Comparison of ENCODE assay signal across 28 mouse cellular contexts in the genomic region with DNA sequence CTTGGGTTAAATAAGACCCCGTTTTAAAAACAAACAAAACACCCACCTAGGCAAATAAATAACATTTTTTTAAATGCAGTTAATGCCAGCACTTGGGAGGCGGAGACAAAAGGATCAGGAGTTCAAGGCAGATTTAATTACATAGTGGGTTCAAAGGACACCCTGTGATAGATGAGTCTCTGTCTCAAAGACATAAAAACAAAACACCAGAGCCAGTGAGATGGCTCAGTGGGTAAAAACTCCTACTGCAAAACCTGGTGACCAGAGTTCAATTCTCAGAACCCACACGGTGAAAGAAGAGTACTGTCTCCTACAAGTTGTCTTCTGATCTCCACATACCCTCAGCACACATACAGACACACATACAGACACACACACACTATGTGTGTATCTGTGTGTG. TPM values are rescaled to one million over a fixed set of nuclear protein-coding genes. Genes with fewer than 3 reads are reported as not detected.
"Had no signal": no experiment of that assay in that cellular context is flagged by ENCODE, and none has a peak within 500 bp of the region (broad histone marks: within the 10 kb centered on the region; RNA-seq: fewer than 3 reads in every experiment).

No protein-coding gene starts in this region.

- H3K9ac ChIP-seq: embryonic facial prominence, embryonic 12.5 days; embryonic facial prominence, embryonic 13.5 days; embryonic facial prominence, embryonic 15.5 days; forebrain, embryonic 12.5 days; forebrain, embryonic 13.5 days; forebrain, embryonic 15.5 days; forebrain, postnatal 0 days had no signal

- H3K4me1 ChIP-seq: embryonic facial prominence, embryonic 12.5 days had no signal

- DNase-seq: cerebellum, adult 2 months; cerebellum, adult 8-10 months; cerebellum, adult 9-10 months; cerebellum, adult 9-11 months; cerebellum, postnatal 10 days; cerebellum, postnatal 14 days; cerebellum, postnatal 25 days; cerebellum, postnatal 36 days; embryo, embryonic 11 days; forebrain, postnatal 0 days; gastrocnemius, adult 2 months; gastrocnemius, postnatal 10 days; gastrocnemius, postnatal 14 days; gastrocnemius, postnatal 25 days; gastrocnemius, postnatal 36 days; heart, adult 11 months; heart, adult 18-20 months had no signal

- H3K4me3 ChIP-seq: embryonic facial prominence, embryonic 10.5 days; embryonic facial prominence, embryonic 12.5 days; embryonic facial prominence, embryonic 13.5 days; embryonic facial prominence, embryonic 15.5 days; erythroblast, embryonic 14.5 days; forebrain, embryonic 10.5 days; forebrain, embryonic 12.5 days; forebrain, embryonic 13.5 days; forebrain, embryonic 15.5 days; gastrocnemius, adult 2 months had no signal

- H3K4me2 ChIP-seq: embryonic facial prominence, embryonic 12.5 days; embryonic facial prominence, embryonic 13.5 days; embryonic facial prominence, embryonic 15.5 days; forebrain, embryonic 12.5 days; forebrain, embryonic 13.5 days; forebrain, embryonic 15.5 days had no signal

- H3K9me3 ChIP-seq: embryonic facial prominence, embryonic 10.5 days; embryonic facial prominence, embryonic 13.5 days; embryonic facial prominence, embryonic 15.5 days; forebrain, embryonic 12.5 days; forebrain, embryonic 13.5 days; forebrain, embryonic 15.5 days had no signal

- H3K36me3 ChIP-seq: embryonic facial prominence, embryonic 10.5 days; embryonic facial prominence, embryonic 12.5 days; embryonic facial prominence, embryonic 13.5 days; embryonic facial prominence, embryonic 15.5 days; forebrain, embryonic 10.5 days; forebrain, embryonic 12.5 days; forebrain, embryonic 15.5 days had no signal

- H3K27me3 ChIP-seq: embryonic facial prominence, embryonic 12.5 days; embryonic facial prominence, embryonic 15.5 days; forebrain, embryonic 12.5 days; forebrain, embryonic 13.5 days; forebrain, embryonic 15.5 days had no signal

- ATAC-seq: forebrain, embryonic 13.5 days; forebrain, embryonic 14.5 days; forebrain, embryonic 15.5 days; forebrain, embryonic 16.5 days; forebrain, postnatal 0 days had no signal

- H3K27ac ChIP-seq: embryonic facial prominence, embryonic 10.5 days; embryonic facial prominence, embryonic 12.5 days; embryonic facial prominence, embryonic 13.5 days; embryonic facial prominence, embryonic 15.5 days; forebrain, embryonic 10.5 days; forebrain, embryonic 12.5 days; forebrain, embryonic 13.5 days; forebrain, embryonic 15.5 days; gastrocnemius, adult 2 months had no signal

RNA-seq across cellular contexts. Expression of gene Mfsd2a, which starts 31.3 kb away (rescaled TPM):
- polyA plus RNA-seq: erythroblast, embryonic 14.5 days had no signal
